Mouse (Mus musculus) kidney, embryonic 14.5 days (tissue): ENCODE data around the gene Fam129b. TPM values are rescaled to one million over a fixed set of nuclear protein-coding genes. Genes with fewer than 3 reads are reported as not detected.
A peak's percentile ranks its signal among the peaks of the same experiment; 100 is the strongest.

Experiments used
- ATAC-seq: fragments of 200-750 bp; cut with Nextera tagmentation; 2 replicates; pipeline ENCODE4 v1.8.0; 2017; ENCODE audit warnings: moderate number of reproducible peaks, mild to moderate bottlenecking, moderate TSS enrichment, moderate library complexity; ENCODE audit not compliant: low FRiP score, low TSS enrichment
- H3K27ac ChIP-seq: fragments of 300-500 bp; sonication (generic); 2 replicates; pipeline ENCODE4 v1.5.1; 2014; ENCODE audit warnings: low read depth, mild to moderate bottlenecking, low read length, moderate library complexity, mixed read lengths
- H3K27me3 ChIP-seq: fragments of 300-500 bp; sonication (generic); 2 replicates; pipeline ENCODE4 v1.6.1; 2014; ENCODE audit warnings: mild to moderate bottlenecking, low read length; ENCODE audit not compliant: control insufficient read depth, insufficient read depth
- H3K36me3 ChIP-seq: fragments of 300-500 bp; sonication (generic); 2 replicates; pipeline ENCODE4 v1.6.1; 2014; ENCODE audit warnings: low read length, mixed read lengths; ENCODE audit not compliant: control insufficient read depth, insufficient read depth
- H3K4me1 ChIP-seq: fragments of 300-500 bp; sonication (generic); 2 replicates; pipeline ENCODE4 v1.6.1; 2014; ENCODE audit warnings: low read length, mixed read lengths; ENCODE audit not compliant: control insufficient read depth, insufficient read depth
- H3K4me2 ChIP-seq: fragments of 300-500 bp; sonication (generic); replicated peaks from 2 replicates; pipeline ENCODE4 v1.6.1; 2014; ENCODE audit warnings: low read depth, mild to moderate bottlenecking, low read length
- H3K4me3 ChIP-seq: fragments of 300-500 bp; sonication (generic); 2 replicates; pipeline ENCODE4 v1.5.1; 2014; ENCODE audit warnings: mild to moderate bottlenecking, low read length
- H3K9ac ChIP-seq: fragments of 300-500 bp; sonication (generic); 2 replicates; pipeline ENCODE4 v1.6.1; 2014; ENCODE audit warnings: low read depth, mild to moderate bottlenecking, low read length, moderate library complexity
- H3K9me3 ChIP-seq: fragments of 300-500 bp; sonication (generic); 2 replicates; pipeline ENCODE4 v1.6.1; 2016; ENCODE audit warnings: low read length; ENCODE audit not compliant: control insufficient read depth
- WGBS: fragments of 180-500 bp; shearing (Covaris S2); extraction: QIAGEN DNeasy Blood & Tissue Kit; methylation state at CpG from one replicate; pipeline ENCODE4 v1.1.7; 2014; 5-methylcytosine and 5-hydroxymethylcytosine counted together
- polyA plus RNA-seq: library from polyadenylated mRNA; unstranded; fragments of >200 nt; fragmentation: Nextera tagmentation; extraction: Ambion mirVana; gene quantifications from 2 replicates; pipeline ENCODE4 v1.2.1, GENCODE M21; 2014

Fam129b gene
- polyA plus RNA-seq, 1 experiment from 2014 or later, result 19.9 TPM

DNA sequence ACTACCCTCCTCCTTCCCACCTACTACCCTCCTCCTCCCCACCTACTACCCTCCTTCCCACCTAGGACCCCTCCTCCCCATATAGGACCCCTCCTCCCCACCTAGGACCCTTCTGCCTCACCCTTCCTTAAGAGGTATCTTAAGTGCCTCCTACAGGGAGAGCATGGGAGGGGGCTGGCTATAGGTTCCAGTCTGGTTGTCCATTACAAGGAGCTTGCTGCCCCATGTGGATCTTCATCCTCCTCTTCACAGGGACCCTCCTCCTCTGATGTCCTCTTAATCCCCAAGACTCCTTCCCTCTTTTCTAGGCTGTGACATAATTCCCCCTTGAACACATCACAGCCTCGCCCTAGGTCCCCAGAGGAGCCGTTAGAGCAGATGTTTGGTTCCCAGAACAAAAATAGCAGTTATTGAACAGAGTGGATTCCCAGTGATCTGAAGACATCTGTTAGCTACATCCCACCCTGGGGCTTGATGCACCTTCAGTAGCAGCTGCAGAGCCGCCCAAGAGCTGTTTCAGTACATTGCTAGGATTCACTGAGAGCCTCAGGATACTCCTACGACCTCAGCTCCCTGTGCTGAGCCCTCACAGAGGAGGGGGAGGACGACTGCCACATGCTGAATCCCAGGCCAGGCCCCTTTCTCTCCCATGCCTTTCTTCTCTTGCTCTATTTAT, 20.0 kb upstream of the Fam129b start:
- H3K4me2 ChIP-seq, result no peak overlapping the region
- no peak overlapping the region for H3K9ac ChIP-seq

DNA sequence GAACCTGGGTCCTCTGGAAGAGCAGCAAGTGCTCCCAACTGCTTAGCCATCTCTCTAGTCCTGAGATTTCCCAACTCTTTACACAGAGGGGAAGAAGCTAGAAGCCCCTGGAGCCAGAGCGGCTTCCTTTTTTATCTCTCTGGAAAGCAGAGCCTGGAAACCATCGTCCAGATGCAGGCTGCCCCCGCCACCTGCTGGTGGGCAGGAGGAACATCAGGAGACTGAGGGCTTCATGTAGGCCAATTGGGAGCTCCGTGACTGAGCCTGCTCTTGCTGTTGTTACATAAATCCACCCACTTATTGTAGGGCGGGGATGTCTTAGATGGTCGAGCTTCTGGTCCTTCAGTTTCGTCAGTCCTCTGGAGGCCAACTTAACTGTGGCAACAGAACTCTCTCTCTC, 18.3 kb upstream of the Fam129b start:
- H3K9ac ChIP-seq, result no peak overlapping the region
- H3K27ac ChIP-seq, result no peak overlapping the region
- under 1% methylated on average over 7 of the region's 7 CpGs for WGBS
- no peak overlapping the region for H3K4me3 ChIP-seq
- H3K4me1 ChIP-seq, result no peaks in the 10 kb centered on the region
- ATAC-seq, result peak; percentile 56; the same call in 1 of the 2 replicates
- no peaks in the 10 kb centered on the region for H3K27me3 ChIP-seq
- no peaks in the 10 kb centered on the region for H3K36me3 ChIP-seq
- H3K9me3 ChIP-seq, result no peaks in the 10 kb centered on the region
- H3K4me2 ChIP-seq, result no peak overlapping the region

More for the DNA sequence above, 20.0 kb upstream of the Fam129b start:
- no peaks in the 10 kb centered on the region for H3K36me3 ChIP-seq
- peaks cover 4% of the 10 kb centered on the region; the same call in 1 of the 2 replicates for H3K27me3 ChIP-seq
- 47% methylated on average over 5 of the region's 5 CpGs for WGBS
- no peaks in the 10 kb centered on the region for H3K9me3 ChIP-seq
- H3K4me3 ChIP-seq, result no peak overlapping the region
- no peak overlapping the region for H3K27ac ChIP-seq
- H3K4me1 ChIP-seq, result no peaks in the 10 kb centered on the region
- ATAC-seq, result no peak

DNA sequence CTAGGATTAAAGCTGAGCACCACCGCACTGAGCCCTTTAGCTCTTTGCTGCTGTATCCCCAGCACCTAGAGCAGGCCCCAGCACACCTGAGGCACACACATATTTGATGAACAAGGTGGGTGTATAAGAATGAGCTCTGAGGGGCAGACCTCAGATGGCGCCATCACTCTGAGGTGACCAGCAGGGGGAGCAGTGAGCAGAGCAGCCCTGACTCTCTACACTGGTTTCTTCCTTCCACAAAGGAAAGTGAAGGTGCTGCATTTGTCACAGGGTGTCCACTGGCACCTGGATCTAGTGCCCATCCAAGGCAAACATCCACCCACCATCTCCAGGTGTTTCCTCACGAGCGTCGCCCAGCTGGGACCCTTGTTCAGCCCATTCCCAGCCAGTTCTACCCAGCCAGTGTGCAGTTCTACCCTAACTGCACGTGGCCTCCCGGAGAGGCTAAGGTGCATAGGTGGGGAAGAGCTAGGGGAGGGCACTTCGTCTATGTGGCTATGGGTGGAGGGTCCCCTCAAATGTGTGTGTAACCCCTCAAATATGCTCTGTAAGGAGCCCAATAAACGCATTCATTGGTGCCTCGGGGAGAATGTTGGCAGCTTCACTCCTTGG, 16.8 kb upstream of the Fam129b start:
- H3K4me1 ChIP-seq, result no peaks in the 10 kb centered on the region
- H3K27me3 ChIP-seq, result no peaks in the 10 kb centered on the region
- H3K9ac ChIP-seq, result no peak overlapping the region
- no peaks in the 10 kb centered on the region for H3K9me3 ChIP-seq
- no peak overlapping the region for H3K4me2 ChIP-seq
- no peak overlapping the region for H3K4me3 ChIP-seq
- no peaks in the 10 kb centered on the region for H3K36me3 ChIP-seq
- ATAC-seq, result peak; percentile 41; the same call in 1 of the 2 replicates
- WGBS, result 46% methylated on average over 10 of the region's 10 CpGs
- H3K27ac ChIP-seq, result no peak overlapping the region

GRCm38 (mm10) chr2:32859622-32860012, 16.3 kb upstream of the Fam129b start:
- ATAC-seq, result no peak
- no peak overlapping the region for H3K4me2 ChIP-seq
- H3K4me3 ChIP-seq, result no peak overlapping the region
- WGBS, result 87% methylated on average over 5 of the region's 5 CpGs
- no peaks in the 10 kb centered on the region for H3K36me3 ChIP-seq
- H3K27ac ChIP-seq, result no peak overlapping the region
- H3K27me3 ChIP-seq, result no peaks in the 10 kb centered on the region
- H3K9me3 ChIP-seq, result no peaks in the 10 kb centered on the region
- H3K4me1 ChIP-seq, result no peaks in the 10 kb centered on the region
- H3K9ac ChIP-seq, result no peak overlapping the region

- Histone ChIP-seq H3K36me3 (no peaks in the 10 kb centered on the region), H3K9ac (no peak overlapping the region), H3K27ac (no peak overlapping the region), H3K27me3 (no peaks in the 10 kb centered on the region), H3K9me3 (no peaks in the 10 kb centered on the region), H3K4me3 (no peak overlapping the region), H3K4me1 (no peaks in the 10 kb centered on the region), H3K4me2 (no peak overlapping the region)
- no peak for ATAC-seq
- 76% methylated on average over 8 of the region's 8 CpGs for WGBS
Measured at GRCm38 (mm10) chr2:32860799-32861198, 15.1 kb upstream of the Fam129b start.

DNA sequence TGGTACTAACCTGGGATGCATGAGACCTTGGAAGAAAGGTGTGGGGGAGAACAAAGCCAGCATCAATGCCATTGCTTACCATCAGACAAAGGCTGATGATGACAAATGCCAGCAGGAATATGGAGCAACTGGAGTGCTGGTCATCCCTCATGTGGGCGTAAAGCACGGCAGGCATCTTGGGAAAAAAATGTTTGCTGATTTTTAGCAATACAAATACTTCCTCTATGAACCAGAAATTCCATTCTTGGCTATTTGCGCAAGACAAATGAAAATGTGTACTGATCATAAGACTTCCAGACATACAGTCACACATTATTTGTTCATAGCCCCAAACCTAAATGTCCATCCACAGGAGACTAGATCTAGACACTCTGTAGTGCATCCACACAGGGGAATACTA, 12.6 kb upstream of the Fam129b start:
- Histone ChIP-seq H3K9ac (no peak overlapping the region), H3K4me1 (no peaks in the 10 kb centered on the region), H3K9me3 (no peaks in the 10 kb centered on the region), H3K4me2 (no peak overlapping the region), H3K36me3 (no peaks in the 10 kb centered on the region), H3K27ac (no peak overlapping the region), H3K4me3 (no peak overlapping the region), H3K27me3 (no peaks in the 10 kb centered on the region)
- WGBS, result 95% methylated on average over 3 of the region's 3 CpGs
- ATAC-seq, result no peak

DNA sequence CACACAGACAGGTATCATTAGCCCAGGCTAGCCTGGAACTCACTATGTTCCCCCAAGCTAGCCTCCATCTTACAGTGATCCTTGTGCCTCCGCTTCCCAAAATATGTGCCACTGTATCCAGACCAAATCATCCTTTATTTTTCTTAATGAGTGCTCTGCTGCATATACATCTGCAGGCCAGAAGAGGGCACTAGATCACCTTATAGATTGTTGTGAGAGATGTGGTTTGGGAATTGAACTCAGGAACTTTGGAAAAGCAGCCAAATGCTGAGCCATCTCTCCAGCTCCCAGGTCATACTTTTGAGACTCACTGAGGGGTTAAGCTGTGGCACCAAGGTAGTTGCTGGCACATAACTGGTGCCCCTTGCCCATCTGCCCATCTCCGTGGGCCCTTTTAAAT, 11.2 kb upstream of the Fam129b start:
- Histone ChIP-seq H3K27ac (no peak overlapping the region), H3K9ac (no peak overlapping the region), H3K27me3 (no peaks in the 10 kb centered on the region), H3K4me3 (no peak overlapping the region), H3K9me3 (no peaks in the 10 kb centered on the region), H3K4me1 (no peaks in the 10 kb centered on the region), H3K36me3 (no peaks in the 10 kb centered on the region), H3K4me2 (no peak overlapping the region)
- ATAC-seq, result peak; percentile 17; the same call in 1 of the 2 replicates
- 64% methylated on average over 2 of the region's 2 CpGs for WGBS

DNA sequence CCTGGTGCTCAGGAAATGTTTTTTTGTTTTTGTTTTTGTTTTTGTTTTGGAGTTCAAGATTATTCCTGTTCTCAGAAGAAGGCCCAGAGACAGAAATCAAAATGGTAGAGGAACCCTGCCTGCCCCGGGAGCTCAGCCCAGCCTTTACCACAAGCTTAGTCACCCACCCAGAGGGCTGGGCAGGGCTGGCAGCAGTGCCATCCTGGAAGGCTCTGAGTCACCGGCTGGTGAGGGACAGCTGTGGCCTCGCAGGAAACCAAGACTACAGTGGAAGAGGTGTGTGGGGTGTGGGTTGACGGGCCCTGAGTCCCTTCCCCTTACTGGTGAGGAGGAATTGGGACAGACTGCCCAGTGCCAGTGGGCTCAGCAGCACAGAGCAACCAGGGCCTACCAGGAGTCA, 8.6 kb upstream of the Fam129b start:
- WGBS, result 81% methylated on average over 4 of the region's 4 CpGs
- H3K36me3 ChIP-seq, result no peaks in the 10 kb centered on the region
- H3K9ac ChIP-seq, result no peak overlapping the region
- H3K4me1 ChIP-seq, result no peaks in the 10 kb centered on the region
- no peak for ATAC-seq
- no peaks in the 10 kb centered on the region for H3K9me3 ChIP-seq
- no peak overlapping the region for H3K27ac ChIP-seq
- H3K4me3 ChIP-seq, result no peak overlapping the region
- H3K4me2 ChIP-seq, result no peak overlapping the region
- H3K27me3 ChIP-seq, result no peaks in the 10 kb centered on the region

DNA sequence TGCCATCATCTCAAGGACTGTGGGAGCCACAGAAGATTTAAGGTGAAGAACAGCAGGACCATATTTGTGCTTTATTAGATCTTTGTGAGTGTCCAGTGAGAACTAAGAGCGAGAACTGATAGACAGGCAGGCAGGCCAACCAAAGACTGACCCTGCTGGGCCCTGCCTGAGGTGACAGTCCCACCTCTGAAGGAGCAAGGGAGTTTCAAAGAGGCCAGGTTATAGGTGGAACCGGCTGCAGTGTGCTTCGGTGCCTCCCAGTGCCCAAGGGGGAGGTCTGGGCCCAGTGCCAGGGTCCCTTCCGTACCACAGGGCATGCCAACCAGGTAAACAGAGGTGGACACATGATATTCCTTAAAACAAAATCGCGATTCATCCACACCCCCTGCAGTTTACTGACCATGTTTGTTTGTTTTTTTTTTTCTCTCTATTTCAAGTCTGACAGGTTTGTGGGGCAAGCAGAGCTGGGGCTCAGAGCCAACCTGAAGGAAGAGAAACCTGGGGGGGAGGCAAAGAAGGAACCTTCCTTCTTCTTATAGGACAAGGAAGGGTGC, 6.1 kb upstream of the Fam129b start:
- Histone ChIP-seq H3K4me3 (no peak overlapping the region), H3K27ac (no peak overlapping the region), H3K4me1 (peaks cover 3% of the 10 kb centered on the region), H3K36me3 (no peaks in the 10 kb centered on the region), H3K27me3 (no peaks in the 10 kb centered on the region), H3K9ac (no peak overlapping the region), H3K4me2 (no peak overlapping the region), H3K9me3 (no peaks in the 10 kb centered on the region)
- 51% methylated on average over 6 of the region's 6 CpGs for WGBS
- no peak for ATAC-seq
